Mouse (Mus musculus): Measurements from ENCODE around the gene Adat1. TPM values are rescaled to one million over a fixed set of nuclear protein-coding genes. Genes with fewer than 3 reads are reported as not detected.

Adat1 gene
- polyA plus RNA-seq, 1 experiment from 2014 or later, result 7.5 TPM

DNA sequence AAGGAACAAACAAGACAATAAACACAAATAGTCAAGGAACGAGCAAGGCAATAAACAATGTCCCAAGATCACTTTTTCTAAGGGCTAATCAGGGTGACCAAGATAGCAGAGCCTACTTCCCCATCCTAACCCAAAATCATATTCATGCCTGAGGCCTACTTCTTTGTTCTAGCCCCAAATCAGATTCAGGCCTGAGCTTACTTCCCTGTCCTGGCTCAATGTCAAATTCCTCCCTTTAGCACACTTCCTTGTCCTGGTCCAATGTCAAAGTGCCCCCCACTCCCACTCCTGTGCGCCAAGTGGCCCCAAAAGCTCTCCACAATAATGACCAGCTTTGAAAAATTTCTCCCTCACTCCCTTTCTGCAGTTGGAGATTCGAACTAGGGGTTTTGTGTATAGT, 54.9 kb downstream of the Adat1 start:
- no peak overlapping the region for H3K4me3 ChIP-seq (ENCODE audit: low read length)
- H3K27me3 ChIP-seq (ENCODE audit: control insufficient read depth, insufficient read depth, low read depth, low read length), result no peaks in the 10 kb centered on the region
- H3K36me3 ChIP-seq (ENCODE audit: control insufficient read depth, insufficient read depth, low read length), result no peaks in the 10 kb centered on the region
- 56% methylated on average over 3 of the region's 3 CpGs for WGBS
- H3K9ac ChIP-seq (ENCODE audit: low read length), result no peak overlapping the region
- ATAC-seq (ENCODE audit: low read depth), result no peak
- peaks cover 2% of the 10 kb centered on the region; the same call in 1 of the 2 replicates for H3K9me3 ChIP-seq (ENCODE audit: control insufficient read depth, low read length)
- peaks cover 23% of the 10 kb centered on the region for H3K4me1 ChIP-seq (replicated peaks; ENCODE audit: control insufficient read depth, insufficient read depth, low read length)
- H3K4me2 ChIP-seq (ENCODE audit: low read depth, low read length), result no peak overlapping the region
- no peak overlapping the region for H3K27ac ChIP-seq (ENCODE audit: low read length)

GRCm38 (mm10) chr8:111934201-111934600, 57.9 kb downstream of the Adat1 start:
- 86% methylated on average over 2 of the region's 2 CpGs for WGBS
- H3K27ac ChIP-seq (ENCODE audit: low read length), result no peak overlapping the region
- no peak overlapping the region for H3K4me2 ChIP-seq (ENCODE audit: low read depth, low read length)
- no peak overlapping the region for H3K4me3 ChIP-seq (ENCODE audit: low read length)
- peaks cover 2% of the 10 kb centered on the region; the same call in 1 of the 2 replicates for H3K9me3 ChIP-seq (ENCODE audit: control insufficient read depth, low read length)
- no peaks in the 10 kb centered on the region for H3K36me3 ChIP-seq (ENCODE audit: control insufficient read depth, insufficient read depth, low read length)
- H3K9ac ChIP-seq (ENCODE audit: low read length), result no peak overlapping the region
- H3K27me3 ChIP-seq (ENCODE audit: control insufficient read depth, insufficient read depth, low read depth, low read length), result no peaks in the 10 kb centered on the region
- no peak for ATAC-seq (ENCODE audit: low read depth)
- H3K4me1 ChIP-seq (replicated peaks; ENCODE audit: control insufficient read depth, insufficient read depth, low read length), result peaks cover 13% of the 10 kb centered on the region; the same call in 1 of the 2 replicates

- Histone ChIP-seq H3K4me2 (ENCODE audit: low read depth, low read length) (peak within 1 kb of the TSS; percentile 96), H3K4me1 (replicated peaks; ENCODE audit: control insufficient read depth, insufficient read depth, low read length) (peaks cover 13% of the 10 kb centered on the region; the same call in 1 of the 2 replicates), H3K27ac (ENCODE audit: low read length) (peak within 1 kb of the TSS; percentile 79), H3K36me3 (ENCODE audit: control insufficient read depth, insufficient read depth, low read length) (no peaks in the 10 kb centered on the region), H3K9ac (ENCODE audit: low read length) (peak within 1 kb of the TSS; percentile 77), H3K9me3 (ENCODE audit: control insufficient read depth, low read length) (peaks cover under 1% of the 10 kb centered on the region; the same call in 1 of the 2 replicates), H3K27me3 (ENCODE audit: control insufficient read depth, insufficient read depth, low read depth, low read length) (no peaks in the 10 kb centered on the region), H3K4me3 (ENCODE audit: low read length) (peak within 1 kb of the TSS; percentile 80)
- WGBS, result under 1% methylated on average over 44 of the region's 53 CpGs
- peak; percentile 100 for ATAC-seq (ENCODE audit: low read depth)
Measured at GRCm38 (mm10) chr8:111933348-111934076, 58.6 kb downstream of the Adat1 start, which contains the start of gene Tmem231. Gene Tmem231, minus strand, starts transcription at chr8:111933881.

GRCm38 (mm10) chr8:111932580-111933336, 59.3 kb downstream of the Adat1 start:
- peaks cover 13% of the 10 kb centered on the region; the same call in 1 of the 2 replicates for H3K4me1 ChIP-seq (replicated peaks; ENCODE audit: control insufficient read depth, insufficient read depth, low read length)
- ATAC-seq (ENCODE audit: low read depth), result peak; percentile 72
- H3K9me3 ChIP-seq (ENCODE audit: control insufficient read depth, low read length), result no peaks in the 10 kb centered on the region
- peak overlapping the region; percentile 77 for H3K9ac ChIP-seq (ENCODE audit: low read length)
- H3K27ac ChIP-seq (ENCODE audit: low read length), result peak overlapping the region; percentile 79
- no peaks in the 10 kb centered on the region for H3K36me3 ChIP-seq (ENCODE audit: control insufficient read depth, insufficient read depth, low read length)
- WGBS, result 22% methylated on average over 19 of the region's 19 CpGs
- peak overlapping the region; percentile 96 for H3K4me2 ChIP-seq (ENCODE audit: low read depth, low read length)
- H3K4me3 ChIP-seq (ENCODE audit: low read length), result peak overlapping the region; percentile 80
- H3K27me3 ChIP-seq (ENCODE audit: control insufficient read depth, insufficient read depth, low read depth, low read length), result no peaks in the 10 kb centered on the region

GRCm38 (mm10) chr8:111931721-111932120, 60.4 kb downstream of the Adat1 start:
- 71% methylated on average over 16 of the region's 16 CpGs for whole genome bisulfite sequencing
- Histone ChIP-seq H3K9ac (ENCODE audit: low read length) (no peak overlapping the region), H3K27me3 (ENCODE audit: control insufficient read depth, insufficient read depth, low read depth, low read length) (no peaks in the 10 kb centered on the region)

GRCm38 (mm10) chr8:111929648-111930344, 62.3 kb downstream of the Adat1 start:
- Histone ChIP-seq H3K36me3 (ENCODE audit: control insufficient read depth, insufficient read depth, low read length) (no peaks in the 10 kb centered on the region), H3K9me3 (ENCODE audit: control insufficient read depth, low read length) (no peaks in the 10 kb centered on the region), H3K27ac (ENCODE audit: low read length) (no peak overlapping the region), H3K27me3 (ENCODE audit: control insufficient read depth, insufficient read depth, low read depth, low read length) (no peaks in the 10 kb centered on the region), H3K4me2 (ENCODE audit: low read depth, low read length) (no peak overlapping the region), H3K4me1 (replicated peaks; ENCODE audit: control insufficient read depth, insufficient read depth, low read length) (peaks cover 13% of the 10 kb centered on the region; the same call in 1 of the 2 replicates), H3K9ac (ENCODE audit: low read length) (no peak overlapping the region), H3K4me3 (ENCODE audit: low read length) (no peak overlapping the region)
- ATAC-seq (ENCODE audit: low read depth), result no peak
- 50% methylated on average over 8 of the region's 8 CpGs for WGBS

More at GRCm38 (mm10) chr8:111931721-111932120, 60.4 kb downstream of the Adat1 start:
- no peak overlapping the region for H3K4me3 ChIP-seq (ENCODE audit: low read length)
- H3K27ac ChIP-seq (ENCODE audit: low read length), result no peak overlapping the region
- ATAC-seq (ENCODE audit: low read depth), result no peak
- H3K9me3 ChIP-seq (ENCODE audit: control insufficient read depth, low read length), result no peaks in the 10 kb centered on the region
- no peak overlapping the region for H3K4me2 ChIP-seq (ENCODE audit: low read depth, low read length)
- no peaks in the 10 kb centered on the region for H3K36me3 ChIP-seq (ENCODE audit: control insufficient read depth, insufficient read depth, low read length)
- H3K4me1 ChIP-seq (replicated peaks; ENCODE audit: control insufficient read depth, insufficient read depth, low read length), result peaks cover 13% of the 10 kb centered on the region; the same call in 1 of the 2 replicates

- H3K36me3 ChIP-seq (ENCODE audit: control insufficient read depth, insufficient read depth, low read length), result no peaks in the 10 kb centered on the region
- no peak overlapping the region for H3K4me2 ChIP-seq (ENCODE audit: low read depth, low read length)
- H3K9ac ChIP-seq (ENCODE audit: low read length), result no peak overlapping the region
- no peaks in the 10 kb centered on the region for H3K27me3 ChIP-seq (ENCODE audit: control insufficient read depth, insufficient read depth, low read depth, low read length)
- no peak for ATAC-seq (ENCODE audit: low read depth)
- no peaks in the 10 kb centered on the region for H3K9me3 ChIP-seq (ENCODE audit: control insufficient read depth, low read length)
- no peak overlapping the region for H3K4me3 ChIP-seq (ENCODE audit: low read length)
- H3K27ac ChIP-seq (ENCODE audit: low read length), result no peak overlapping the region
- H3K4me1 ChIP-seq (replicated peaks; ENCODE audit: control insufficient read depth, insufficient read depth, low read length), result peaks cover 3% of the 10 kb centered on the region; the same call in 1 of the 2 replicates
- 62% methylated on average over 7 of the region's 7 CpGs for WGBS
Measured at GRCm38 (mm10) chr8:111924976-111925375, 67.1 kb downstream of the Adat1 start.

- H3K27me3 ChIP-seq (ENCODE audit: control insufficient read depth, insufficient read depth, low read depth, low read length), result no peaks in the 10 kb centered on the region
- H3K36me3 ChIP-seq (ENCODE audit: control insufficient read depth, insufficient read depth, low read length), result 0 out of 2 replicates have a peak, but pooled peaks cover 2% of the 10 kb centered on the region
- 0 out of 2 replicates have a peak overlapping the region, but pooled peaks have one; percentile 43 for H3K9ac ChIP-seq (ENCODE audit: low read length)
- peak overlapping the region; percentile 15; the same call in 1 of the 2 replicates for H3K4me3 ChIP-seq (ENCODE audit: low read length)
- peak; percentile 59; the same call in 1 of the 2 replicates for ATAC-seq (ENCODE audit: low read depth)
- peak overlapping the region; percentile 31 for H3K4me2 ChIP-seq (ENCODE audit: low read depth, low read length)
- H3K4me1 ChIP-seq (replicated peaks; ENCODE audit: control insufficient read depth, insufficient read depth, low read length), result peaks cover 3% of the 10 kb centered on the region; the same call in 1 of the 2 replicates
- 17% methylated on average over 10 of the region's 10 CpGs for WGBS
- no peak overlapping the region for H3K27ac ChIP-seq (ENCODE audit: low read length)
- H3K9me3 ChIP-seq (ENCODE audit: control insufficient read depth, low read length), result no peaks in the 10 kb centered on the region
Measured at GRCm38 (mm10) chr8:111923383-111923804, 68.7 kb downstream of the Adat1 start.
